Mouse (Mus musculus) layer of hippocampus, adult 2 months (tissue): ENCODE measurements around the gene Ddx20. TPM values are rescaled to one million over a fixed set of nuclear protein-coding genes. Genes with fewer than 3 reads are reported as not detected.
"Not testable (repeated sequence)": the region's sequence is repeated elsewhere in the genome, so short reads cannot be mapped to it uniquely, and the experiment has no call there.

ENCODE experiments used
- DNase-seq, 2 experiments: peaks; one replicate each; pipeline ENCODE4 v3.0.0; 2022; ENCODE audit warnings: low spot score in 2 of 2
- H3K27ac ChIP-seq: fragments of 200-600 bp; 2 replicates; pipeline ENCODE4 v1.8.1; 2022
- H3K4me3 ChIP-seq: fragments of 200-600 bp; 2 replicates; pipeline ENCODE4 v1.8.1; 2022; ENCODE audit warnings: mild to moderate bottlenecking
- CTCF ChIP-seq: fragments of 200-600 bp; conservative IDR thresholded peaks from 2 replicates; pipeline ENCODE4 v1.8.1; 2022; ENCODE audit warnings: antibody characterized with exemption, mild to moderate bottlenecking, moderate library complexity
- total RNA-seq, 2 experiments: library from RNA; stranded (reverse); gene quantifications; 2 replicates each; pipeline ENCODE4 v1.2.3; 2021

Ddx20 gene
- total RNA-seq, 2 experiments from 2014 or later, result 12.5 to 12.9 TPM

DNA sequence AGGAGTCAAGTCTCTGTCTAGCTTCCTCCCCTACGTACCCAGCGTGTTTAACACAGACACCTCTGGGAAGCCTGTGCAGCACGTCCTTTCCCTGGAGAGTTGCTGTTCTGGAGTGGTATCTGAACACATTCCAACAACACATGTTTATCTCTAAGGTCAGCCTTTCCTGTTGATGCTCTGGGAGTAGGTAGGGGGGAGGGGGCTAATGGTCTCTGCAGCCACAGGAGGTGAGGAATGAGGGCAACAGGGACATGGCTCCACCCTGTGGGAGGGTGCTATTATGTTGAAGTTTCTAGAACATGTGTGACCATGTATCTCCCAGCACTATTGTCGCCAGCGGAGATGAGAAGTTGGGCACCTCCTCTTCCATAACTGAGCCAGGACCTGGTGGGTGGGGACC lies 14.0 kb upstream of the Ddx20 start:
- no peak overlapping the region for H3K4me3 ChIP-seq
- no peak overlapping the region for H3K27ac ChIP-seq
- no peak for TF ChIP-seq CTCF
- DNase-seq, result no peak

DNA sequence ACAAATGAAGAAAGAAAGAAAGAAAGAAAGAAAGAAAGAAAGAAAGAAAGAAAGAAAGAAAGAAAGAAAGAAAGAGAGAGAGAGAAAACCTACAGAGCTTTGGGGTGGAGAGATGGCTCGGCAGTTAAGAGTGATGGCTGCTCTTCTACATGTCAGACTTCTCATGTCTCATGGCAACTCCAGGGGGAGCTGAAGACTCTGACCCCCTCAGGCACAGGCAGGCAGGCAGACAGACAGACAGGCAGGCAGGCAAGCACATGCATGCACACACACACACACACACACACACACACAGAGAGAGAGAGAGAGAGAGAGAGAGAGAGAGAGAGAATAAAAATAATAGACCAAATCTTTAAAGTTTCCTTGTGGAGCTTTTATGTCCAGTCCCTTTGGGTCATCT lies 13.4 kb upstream of the Ddx20 start:
- not testable (repeated sequence) for H3K27ac ChIP-seq, DNase-seq, H3K4me3 ChIP-seq

DNA sequence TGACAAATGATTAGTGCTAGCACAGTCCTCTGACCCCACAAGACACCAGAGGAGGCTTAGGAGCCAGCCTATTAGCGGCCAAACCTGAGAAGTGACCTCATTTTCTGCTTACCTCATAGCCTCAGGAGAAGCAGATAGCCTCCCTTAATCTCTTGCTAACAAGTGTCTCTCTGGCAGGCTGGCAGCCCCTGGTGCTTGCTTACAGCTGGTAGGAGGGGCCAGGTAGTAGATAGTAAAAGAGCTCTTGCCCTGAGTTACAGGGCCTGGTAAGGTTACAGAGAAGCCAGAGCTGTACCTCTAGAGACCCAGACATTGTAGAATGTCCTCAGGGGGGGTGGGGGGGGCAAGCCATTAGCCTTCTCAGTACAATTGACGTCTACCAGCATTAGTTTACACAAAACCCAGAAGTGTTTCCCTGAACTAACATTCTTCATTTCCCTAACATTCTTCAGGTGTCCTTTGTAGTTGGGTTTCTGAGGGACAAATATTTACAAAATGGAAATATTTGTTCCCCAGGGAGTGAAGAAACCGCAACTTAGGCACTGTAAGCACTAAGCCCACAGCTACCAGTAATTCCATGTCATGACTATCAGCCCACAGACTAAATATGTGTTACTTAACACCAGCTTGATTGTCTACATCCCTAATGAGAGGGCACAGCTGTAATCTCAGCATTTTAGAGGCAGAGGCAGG lies 12.0 kb upstream of the Ddx20 start:
- no peak for TF ChIP-seq CTCF
- Histone ChIP-seq H3K27ac (no peak overlapping the region), H3K4me3 (no peak overlapping the region)
- no peak for DNase-seq

DNA sequence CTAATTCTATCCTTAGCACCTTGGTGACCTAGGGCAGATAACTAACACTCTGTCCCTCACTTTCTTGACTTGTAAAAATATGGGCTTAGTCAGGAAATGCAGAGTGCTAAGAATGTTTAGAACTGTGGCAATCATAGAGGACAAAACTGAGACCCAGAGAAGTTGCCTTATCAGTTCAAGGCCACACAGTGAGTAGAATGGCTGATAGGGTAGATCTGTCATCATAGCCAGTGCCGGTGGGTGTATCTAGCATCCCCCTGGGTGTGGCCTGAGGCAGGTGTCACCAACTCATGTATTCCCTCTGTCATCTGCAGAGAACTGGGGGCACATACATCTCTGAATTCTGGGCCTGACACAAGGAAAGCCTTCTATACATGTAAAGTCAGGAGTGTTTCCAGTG lies 10.9 kb upstream of the Ddx20 start:
- no peak for DNase-seq
- Histone ChIP-seq H3K4me3 (no peak overlapping the region), H3K27ac (no peak overlapping the region)
- TF ChIP-seq CTCF, result no peak

DNA sequence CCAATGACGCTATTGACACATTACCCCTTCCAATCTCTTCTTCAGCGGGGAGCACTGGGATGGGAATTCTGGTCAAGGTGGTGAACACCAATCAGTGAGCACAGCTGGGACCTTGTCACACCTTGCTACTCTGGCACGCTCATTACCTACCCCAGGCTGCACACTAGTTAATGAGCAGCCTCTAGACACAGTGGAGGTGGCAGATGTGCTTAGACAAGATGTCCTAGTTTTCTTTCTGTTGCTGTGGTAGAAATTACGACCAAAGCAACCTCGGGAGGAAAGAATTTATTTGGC lies 9.7 kb upstream of the Ddx20 start:
- H3K27ac ChIP-seq, result peak overlapping the region; percentile 85; the same call in 1 of the 2 replicates
- no peak for TF ChIP-seq CTCF
- H3K4me3 ChIP-seq, result no peak overlapping the region
- no peak for DNase-seq

DNA sequence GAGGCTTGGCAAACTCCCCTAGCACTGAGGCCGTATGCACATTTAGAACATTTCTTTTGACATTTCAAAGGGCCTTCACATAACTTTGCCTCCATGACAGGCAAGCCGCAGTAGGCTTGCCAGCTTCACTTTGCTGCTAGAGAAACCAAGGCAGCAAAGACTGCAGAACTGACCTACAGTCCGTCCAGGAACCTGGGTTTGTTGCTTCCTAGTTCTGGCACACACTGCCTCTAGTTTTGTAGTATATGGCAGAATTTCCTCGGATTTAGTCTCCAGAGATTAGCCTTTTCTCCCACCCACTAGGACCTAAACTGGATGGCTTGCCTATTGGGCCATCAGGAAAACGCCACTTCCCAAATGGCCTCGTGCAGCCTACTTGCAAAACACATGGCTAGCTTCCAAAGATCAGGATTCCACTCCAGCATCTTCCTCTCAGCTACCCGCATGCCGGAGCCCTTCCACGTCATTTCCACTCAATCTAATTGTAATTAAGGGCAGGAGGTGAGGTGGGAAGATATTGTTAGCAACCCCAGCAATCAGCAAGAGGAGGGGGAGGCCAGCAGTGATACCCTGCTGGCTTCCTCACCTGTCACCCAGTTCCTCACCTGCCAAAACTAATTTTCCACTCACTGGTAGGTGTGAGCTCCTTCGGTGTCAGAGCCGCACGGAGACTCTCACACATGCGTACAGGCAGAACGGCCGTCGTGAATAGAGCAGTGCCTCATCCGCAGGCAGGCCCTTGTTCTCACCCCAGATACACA lies 9.2 kb upstream of the Ddx20 start:
- no peak for TF ChIP-seq CTCF
- Histone ChIP-seq H3K27ac (peak overlapping the region; percentile 85), H3K4me3 (peak overlapping the region; percentile 9; the same call in 1 of the 2 replicates)
- DNase-seq, result no peak

DNA sequence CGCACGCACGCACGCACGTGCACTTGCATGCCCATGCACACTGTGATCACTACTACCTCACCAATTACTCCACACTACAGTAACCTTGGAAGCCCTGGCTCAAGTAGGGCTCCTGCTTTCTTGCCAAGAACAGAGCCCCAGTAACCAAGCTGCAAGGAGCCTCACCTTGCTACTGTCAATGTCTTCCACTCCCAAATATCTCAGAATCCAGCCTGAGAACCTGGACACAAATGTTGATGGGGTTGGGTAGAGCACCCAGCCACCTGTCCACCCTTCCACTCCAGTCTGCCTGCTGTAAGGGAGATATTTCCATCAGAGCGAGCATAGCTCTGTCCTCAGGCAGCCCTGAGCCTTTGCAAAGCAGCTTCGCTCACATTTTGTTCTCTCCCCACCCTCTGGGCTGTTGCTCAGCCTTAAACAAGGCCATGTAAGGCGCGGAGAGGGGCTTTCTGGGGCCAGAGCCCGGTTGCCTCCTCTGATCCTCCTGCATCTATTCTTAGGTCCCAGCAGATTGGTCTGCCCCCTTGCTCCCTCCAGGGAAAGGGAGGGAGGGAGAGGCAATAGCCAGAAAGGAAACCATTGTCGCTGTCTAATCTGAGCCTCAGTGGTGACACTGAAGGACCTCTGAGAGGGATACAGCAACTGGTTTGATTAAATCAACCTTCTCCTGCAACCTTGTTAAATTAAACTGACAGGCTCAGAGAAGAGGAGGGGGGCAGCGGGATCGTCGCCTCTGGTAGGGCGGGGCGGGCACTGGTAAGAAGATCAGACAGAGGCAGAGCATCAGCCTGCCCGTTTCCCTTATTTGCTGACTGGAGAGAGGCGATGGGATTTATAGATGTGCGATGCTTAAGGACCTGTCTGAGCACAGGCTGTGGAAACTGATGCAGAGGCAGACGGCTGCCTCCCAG lies 8.4 kb upstream of the Ddx20 start:
- no peak for DNase-seq
- peak overlapping the region; percentile 9; the same call in 1 of the 2 replicates for H3K4me3 ChIP-seq
- no peak for TF ChIP-seq CTCF
- H3K27ac ChIP-seq, result peak overlapping the region; percentile 85

DNA sequence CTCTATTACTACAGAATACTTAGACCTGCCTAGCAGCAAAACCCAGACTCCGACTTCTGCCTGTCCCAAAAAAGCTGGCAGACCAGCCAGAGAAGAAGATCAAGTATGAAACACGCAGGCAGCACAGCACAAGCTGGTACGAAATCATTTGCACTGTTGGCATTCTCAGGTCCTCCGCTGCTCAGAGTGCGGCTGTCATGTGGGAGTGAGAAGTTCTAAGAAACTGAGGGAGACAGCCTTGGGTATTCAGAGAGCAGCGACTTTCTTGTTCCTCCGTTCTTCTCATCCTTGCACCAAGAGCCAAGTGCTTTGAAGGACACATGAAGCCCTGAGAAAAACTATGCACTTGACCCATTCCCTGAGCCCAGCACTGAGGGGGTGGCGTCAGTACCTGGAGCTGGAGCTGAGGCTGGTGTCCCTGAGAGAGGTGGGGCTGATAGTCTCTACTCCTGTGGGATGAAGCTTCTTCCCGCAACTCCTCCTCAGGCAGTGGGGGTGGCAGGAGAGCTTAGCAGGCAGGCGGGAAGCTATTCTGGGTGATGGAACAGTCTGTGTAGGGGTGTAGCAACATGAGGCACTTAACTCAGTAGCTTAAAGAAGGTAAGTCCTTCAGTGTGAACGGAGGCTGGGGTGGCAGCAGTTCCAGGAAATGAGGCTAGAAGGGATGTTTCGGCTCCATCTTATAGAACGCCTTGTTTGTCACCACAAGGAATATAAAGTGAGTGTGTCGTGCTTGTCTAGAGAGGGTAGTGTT lies 6.1 kb upstream of the Ddx20 start:
- Histone ChIP-seq H3K27ac (peak overlapping the region; percentile 89), H3K4me3 (no peak overlapping the region)
- TF ChIP-seq CTCF, result no peak
- DNase-seq, result peak; percentile 51 to 81

DNA sequence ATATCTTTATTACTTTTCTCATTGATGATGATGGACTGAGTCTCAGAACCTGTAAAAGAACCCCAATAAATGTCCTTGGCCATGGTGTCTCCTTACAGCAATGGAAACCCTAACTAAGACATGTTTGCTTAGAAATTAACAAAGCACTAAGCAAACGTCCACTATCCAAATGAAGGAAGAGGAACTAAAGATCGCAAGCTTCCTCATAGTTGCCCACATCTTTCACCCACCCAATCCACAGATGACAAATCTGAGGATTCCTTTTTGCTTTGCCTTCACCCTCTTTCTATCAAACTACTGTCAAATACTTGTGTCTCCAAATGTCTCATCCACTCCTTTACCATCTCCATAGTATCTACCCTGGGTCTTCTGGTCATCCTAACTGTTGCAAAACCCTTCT lies 1.2 kb upstream of the Ddx20 start:
- H3K4me3 ChIP-seq, result no peak overlapping the region
- peak overlapping the region; percentile 96; the same call in 1 of the 2 replicates for H3K27ac ChIP-seq
- no peak for DNase-seq
- TF ChIP-seq CTCF, result no peak

DNA sequence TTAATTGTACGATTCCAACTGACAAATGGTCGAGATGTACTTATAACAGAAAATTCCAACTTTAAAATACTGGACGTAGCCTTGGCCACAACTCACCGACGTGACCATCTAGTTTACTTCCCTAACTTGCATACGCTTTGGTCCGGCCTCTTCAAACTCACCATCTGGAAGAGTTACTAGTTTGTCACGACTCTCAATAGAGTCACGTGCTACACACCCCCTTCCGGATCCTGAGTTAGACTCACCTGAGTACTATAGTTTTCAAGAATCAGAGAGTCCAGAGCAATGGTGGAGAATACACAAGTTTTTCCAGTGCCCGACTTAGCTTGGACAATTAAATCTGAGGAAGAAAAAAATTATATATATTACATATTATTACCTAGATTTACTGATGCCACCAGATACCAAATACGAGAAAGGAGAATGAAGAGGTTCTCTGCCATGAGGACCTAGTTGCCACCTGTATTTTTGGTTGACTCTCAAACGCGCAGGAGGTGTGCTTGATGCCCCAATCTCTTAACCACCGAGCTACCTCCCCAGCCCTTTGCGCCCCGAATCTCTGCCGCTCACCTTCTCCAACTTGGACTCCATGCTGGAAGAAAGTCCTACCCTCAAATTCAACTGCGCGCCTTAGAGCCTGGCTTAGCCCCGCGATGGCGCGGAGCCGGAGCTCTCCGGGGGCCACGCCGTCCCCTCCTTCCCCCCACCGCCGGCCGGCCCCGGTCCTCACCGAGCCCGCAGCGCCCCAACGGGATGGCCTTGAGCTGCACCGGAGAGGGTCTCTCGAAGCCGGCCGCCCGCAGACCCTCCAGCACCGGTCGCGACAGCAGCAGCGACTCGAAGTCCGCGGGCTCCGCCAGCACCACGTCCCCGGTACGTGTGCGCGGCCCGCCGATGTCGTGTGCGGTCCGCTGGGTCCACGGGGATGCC lies 715 bp downstream of the Ddx20 start:
- no peak for DNase-seq
- H3K27ac ChIP-seq, result peak overlapping the region; percentile 96
- peak overlapping the region; percentile 78 for H3K4me3 ChIP-seq
- TF ChIP-seq CTCF, result no peak

DNA sequence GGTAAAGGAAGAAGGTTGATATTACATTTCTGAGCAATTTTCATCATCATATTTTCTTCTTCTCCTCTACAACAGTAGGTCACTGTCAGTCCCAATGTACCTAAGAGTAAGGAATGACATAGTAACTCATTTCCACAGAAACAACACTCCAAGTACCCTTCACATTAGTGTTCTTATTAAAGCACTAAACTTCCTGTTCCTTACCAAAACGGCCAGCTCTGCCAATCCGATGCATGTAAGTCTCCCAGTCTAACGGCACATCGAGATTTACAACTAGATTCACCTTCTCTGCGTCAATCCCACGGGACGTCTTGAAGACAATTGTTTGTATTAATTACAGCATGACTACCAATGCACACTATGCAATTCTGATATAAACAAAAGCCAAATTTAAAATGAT lies 7.0 kb downstream of the Ddx20 start:
- Histone ChIP-seq H3K27ac (no peak overlapping the region), H3K4me3 (no peak overlapping the region)
- no peak for DNase-seq
- no peak for TF ChIP-seq CTCF

DNA sequence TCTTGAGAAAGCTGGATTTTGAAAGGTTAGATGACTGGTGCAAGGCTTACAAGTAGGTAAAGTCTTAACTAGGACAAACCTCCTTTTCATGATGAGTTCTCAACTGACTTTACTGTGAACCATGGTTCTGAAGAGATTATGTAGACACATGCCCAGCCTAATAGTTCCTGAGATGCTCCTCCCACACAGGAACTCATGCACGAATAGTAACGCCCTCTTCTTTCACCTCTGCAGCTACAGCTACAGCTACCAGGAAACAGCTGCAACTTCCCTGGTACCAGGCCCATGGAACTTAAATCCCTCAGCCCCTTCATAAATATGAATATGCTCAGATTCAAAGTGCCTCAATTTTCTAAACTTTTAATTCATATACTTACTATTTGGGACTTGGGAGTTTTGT lies 11.4 kb downstream of the Ddx20 start:
- Histone ChIP-seq H3K27ac (no peak overlapping the region), H3K4me3 (no peak overlapping the region)
- DNase-seq, result no peak
- no peak for TF ChIP-seq CTCF
